Mouse (Mus musculus) sigmoid colon, adult 10 weeks (tissue): ENCODE data around the gene Dixdc1. TPM values are rescaled to one million over a fixed set of nuclear protein-coding genes. Genes with fewer than 3 reads are reported as not detected.

Experiments
- polyA plus RNA-seq: library from polyadenylated mRNA; stranded (reverse); fragments of 350-450 nt; fragmentation: Illumina TruSeq; extraction: RNeasy Lipid Tissue Mini Kit (QIAGEN cat#74804); gene quantifications from one replicate; pipeline ENCODE4 v1.2.3, GENCODE M21; 2014; ENCODE audit warnings: low read depth, low replicate concordance

Dixdc1 gene
- 22.0 TPM for polyA plus RNA-seq

GRCm38 (mm10) chr9:50738914-50739870 lies at the start of gene Dixdc1:
Gene Dixdc1 (minus strand): TSS chr9:50739517.

DNA sequence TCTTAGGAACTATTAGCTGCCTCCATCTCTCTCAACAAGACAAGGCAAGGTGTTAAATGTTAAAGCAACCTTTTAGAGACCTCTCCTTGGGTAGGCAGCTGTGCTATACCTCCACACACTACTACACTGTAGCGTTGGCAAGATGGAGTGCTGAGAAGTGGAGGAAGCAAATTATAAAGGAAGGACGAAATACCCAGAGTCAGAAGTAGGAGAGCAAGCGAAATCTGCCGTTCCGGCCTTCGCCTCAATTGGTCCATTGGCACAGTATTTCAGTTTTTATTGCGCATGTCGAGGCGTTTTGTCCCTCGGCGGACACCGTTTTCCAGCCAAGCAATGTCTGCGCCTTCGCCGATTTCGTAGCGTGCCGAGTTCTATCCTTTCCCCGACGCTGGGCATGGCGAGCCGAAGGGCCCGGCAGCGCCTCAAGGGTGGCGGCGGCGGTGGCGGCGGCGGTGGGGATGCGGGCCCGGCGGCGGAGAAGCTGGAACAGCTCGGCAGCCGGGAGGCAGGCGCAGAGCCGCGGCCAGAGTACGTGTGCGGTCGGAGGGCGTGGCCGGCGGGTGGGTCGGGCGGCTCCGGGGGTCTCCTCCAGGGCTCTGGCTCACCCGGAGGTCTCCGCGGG lies 35.8 kb upstream of the Dixdc1 start, which contains the start of the genes Alg9 and 1110032A03Rik:
Gene Alg9, plus strand, starts transcription at position 29 of the 622 bp plus-strand sequence.
Gene 1110032A03Rik, minus strand, starts transcription at position 530 of the 622 bp plus-strand sequence.

GRCm38 (mm10) chr9:50768107-50769002 lies 29.0 kb upstream of the Dixdc1 start, which contains the start of gene Fdxacb1:
Gene Fdxacb1 (plus strand): TSS chr9:50768236.

GRCm38 (mm10) chr9:50752054-50752602 lies 12.8 kb upstream of the Dixdc1 start, which contains the start of gene Hspb2:
Gene Hspb2 (minus strand): TSS chr9:50752354.

GRCm38 (mm10) chr9:50751323-50751722 lies 12.0 kb upstream of the Dixdc1 start, which contains the start of gene Cryab:
Gene Cryab (plus strand): TSS chr9:50751325.

GRCm38 (mm10) chr9:50746214-50746677 lies 6.9 kb upstream of the Dixdc1 start, which contains the start of gene 2310030G06Rik:
Gene 2310030G06Rik (minus strand): TSS chr9:50746536.

DNA sequence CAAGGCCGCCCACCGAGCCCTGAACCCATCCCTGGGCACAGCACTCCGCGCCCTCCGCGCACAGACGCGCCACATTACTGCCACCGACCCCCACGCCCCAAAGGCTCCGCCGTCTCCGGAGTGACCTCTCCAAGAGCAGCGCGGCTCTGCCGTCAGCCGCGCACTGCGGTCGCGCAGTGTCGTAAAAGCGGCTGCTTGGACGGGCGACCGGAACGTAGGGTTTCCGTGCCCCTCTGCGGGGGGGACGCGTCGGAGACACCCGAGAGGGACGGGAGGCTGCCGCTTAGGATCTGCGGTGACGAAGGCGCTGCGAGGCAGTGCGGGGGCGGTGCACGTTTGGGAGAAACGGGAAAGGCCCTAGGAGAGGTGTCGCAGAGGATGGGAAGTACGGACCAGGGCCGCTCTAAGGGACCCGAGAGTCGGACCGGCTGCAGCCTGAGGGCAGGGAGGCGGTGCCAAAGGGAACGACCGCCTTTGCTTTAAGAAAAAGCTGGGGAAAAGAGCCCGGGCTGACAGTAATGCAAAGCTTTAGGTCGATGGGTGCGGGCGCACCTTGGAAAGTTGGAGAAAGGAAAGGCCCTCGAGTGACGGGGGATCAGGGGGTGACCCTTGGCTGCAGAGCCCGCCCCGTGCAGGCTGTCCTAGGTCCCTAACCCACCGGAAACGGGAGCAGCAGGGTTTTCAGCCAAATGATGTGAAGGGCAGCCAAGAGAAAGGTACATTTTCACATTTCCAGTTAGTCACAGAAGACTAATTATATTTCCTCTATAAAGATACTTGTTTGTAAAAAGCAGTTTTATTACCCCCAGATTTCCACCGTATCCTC lies 79.7 kb downstream of the Dixdc1 start, which contains the start of gene Dlat:
Gene Dlat, minus strand, starts transcription at position 389 of the 826 bp plus-strand sequence.

GRCm38 (mm10) chr9:50616766-50617603 lies 122.3 kb downstream of the Dixdc1 start, which contains the start of the genes Pih1d2 and Nkapd1:
Gene Pih1d2 (plus strand): TSS chr9:50617321.
Gene Nkapd1 (minus strand): TSS chr9:50617464.

Other genes with a start within 250 kb of the Dixdc1 start
- gene Plet1, start 245.0 kb downstream of the Dixdc1 start, polyA plus RNA-seq, result 55.0 TPM
- 200 TPM for gene Pts, start 210.8 kb downstream of the Dixdc1 start, polyA plus RNA-seq
- gene Il18, start 184.7 kb downstream of the Dixdc1 start, polyA plus RNA-seq, result 1,164 TPM
- 25.0 TPM for gene Bco2, start 184.3 kb downstream of the Dixdc1 start, polyA plus RNA-seq
- gene Tex12, start 178.2 kb downstream of the Dixdc1 start, polyA plus RNA-seq, result 13.9 TPM
- gene Sdhd, start 135.7 kb downstream of the Dixdc1 start, polyA plus RNA-seq, result 374 TPM
- gene Timm8b, start 135.6 kb downstream of the Dixdc1 start, polyA plus RNA-seq, result 88.6 TPM
- gene Pih1d2, start 122.2 kb downstream of the Dixdc1 start, polyA plus RNA-seq, result 4.5 TPM
- gene Nkapd1, start 122.1 kb downstream of the Dixdc1 start, polyA plus RNA-seq, result 123 TPM
- 118 TPM for gene Dlat, start 79.7 kb downstream of the Dixdc1 start, polyA plus RNA-seq
- gene 2310030G06Rik, start 7.0 kb upstream of the Dixdc1 start, polyA plus RNA-seq, result 44.2 TPM
- 10.2 TPM for gene Cryab, start 11.8 kb upstream of the Dixdc1 start, polyA plus RNA-seq
- gene Hspb2, start 12.8 kb upstream of the Dixdc1 start, polyA plus RNA-seq, result not detected
- gene Fdxacb1, start 28.7 kb upstream of the Dixdc1 start, polyA plus RNA-seq, result 8.9 TPM
- 10.8 TPM for gene Alg9, start 35.5 kb upstream of the Dixdc1 start, polyA plus RNA-seq
- 94.8 TPM for gene 1110032A03Rik, start 36.0 kb upstream of the Dixdc1 start, polyA plus RNA-seq
- gene Ppp2r1b, start 105.8 kb upstream of the Dixdc1 start, polyA plus RNA-seq, result 29.4 TPM